Mouse (Mus musculus): ENCODE measurements around the gene Chmp6.

Gene Chmp6

DNA sequence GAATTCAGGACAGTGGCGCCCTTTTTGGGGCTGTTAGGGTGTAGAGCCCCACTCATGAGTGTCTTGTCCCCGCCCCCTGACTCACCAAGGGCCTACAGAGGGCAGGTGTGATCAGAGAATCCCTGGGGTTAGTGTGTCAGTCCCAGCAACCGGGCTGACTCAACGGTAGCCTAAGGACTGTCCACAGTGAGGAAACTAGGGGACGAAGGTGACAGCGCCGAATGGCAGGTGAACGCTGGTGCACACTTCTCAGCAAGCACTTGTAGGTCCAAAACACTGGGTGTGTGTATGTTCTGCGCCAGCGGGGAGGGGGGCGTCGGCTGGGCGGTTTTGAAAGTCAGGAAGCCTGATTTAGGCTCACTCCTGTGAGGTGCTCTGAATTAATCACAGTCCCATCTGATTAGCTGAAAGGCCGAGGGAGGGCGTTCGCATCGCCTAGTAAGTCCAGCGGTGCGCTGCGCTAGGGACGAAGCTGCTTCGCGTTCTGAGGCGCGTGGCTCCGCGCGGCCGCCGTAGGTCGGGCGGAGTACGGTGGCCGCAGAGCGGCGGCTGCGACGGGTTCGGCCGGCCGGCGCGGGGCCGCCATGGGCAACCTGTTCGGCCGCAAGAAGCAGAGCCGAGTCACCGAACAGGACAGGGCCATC lies at the start of gene Chmp6:
Chmp6 (plus strand) TSS at position 151 of the 644 bp plus-strand sequence.
- DNase-seq (ENCODE audit: extremely low spot score, low read depth, low spot score), result peak; percentile 44

DNA sequence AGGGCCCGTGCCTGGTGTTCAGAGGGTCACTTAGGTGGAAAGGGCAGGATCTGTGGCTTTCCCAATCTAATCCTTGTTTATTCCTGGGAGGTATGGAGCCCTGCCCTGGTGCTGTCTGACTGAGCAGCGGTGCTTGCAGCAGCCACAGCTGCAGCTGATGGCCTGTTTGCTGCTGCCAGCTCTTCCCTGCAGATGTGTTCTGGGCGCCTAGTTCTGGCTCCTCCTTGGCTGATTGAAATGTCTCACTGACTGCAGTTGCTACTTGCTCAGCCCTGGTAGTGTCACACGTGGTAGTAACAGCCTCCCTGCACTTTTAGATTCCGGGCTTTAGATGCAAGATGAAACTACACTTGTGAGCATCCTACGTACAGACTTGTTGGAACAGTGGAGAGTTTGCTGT lies 46.4 kb upstream of the Chmp6 start:
- DNase-seq (ENCODE audit: extremely low spot score, low read depth, low spot score), result no peak

DNA sequence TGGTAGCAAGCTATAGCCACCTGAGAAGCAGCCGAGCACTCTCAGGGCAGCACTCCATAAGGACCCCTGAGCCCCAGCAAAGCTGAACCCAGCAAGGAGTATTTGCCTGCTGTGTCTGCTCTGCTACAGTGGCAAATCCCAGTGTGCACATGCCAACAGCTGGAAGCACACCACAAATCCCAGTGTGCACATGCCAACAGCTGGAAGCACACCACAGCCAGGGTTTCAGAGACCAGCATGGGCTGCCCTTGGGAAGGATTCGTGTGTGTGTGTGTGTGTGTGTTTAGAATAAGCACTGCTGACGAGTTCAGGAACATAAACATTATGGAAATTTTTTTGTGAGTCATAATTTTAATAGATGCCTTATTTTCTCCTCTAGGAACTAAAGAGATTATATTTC lies 45.1 kb upstream of the Chmp6 start:
- no peak for DNase-seq (ENCODE audit: extremely low spot score, low read depth, low spot score)

DNA sequence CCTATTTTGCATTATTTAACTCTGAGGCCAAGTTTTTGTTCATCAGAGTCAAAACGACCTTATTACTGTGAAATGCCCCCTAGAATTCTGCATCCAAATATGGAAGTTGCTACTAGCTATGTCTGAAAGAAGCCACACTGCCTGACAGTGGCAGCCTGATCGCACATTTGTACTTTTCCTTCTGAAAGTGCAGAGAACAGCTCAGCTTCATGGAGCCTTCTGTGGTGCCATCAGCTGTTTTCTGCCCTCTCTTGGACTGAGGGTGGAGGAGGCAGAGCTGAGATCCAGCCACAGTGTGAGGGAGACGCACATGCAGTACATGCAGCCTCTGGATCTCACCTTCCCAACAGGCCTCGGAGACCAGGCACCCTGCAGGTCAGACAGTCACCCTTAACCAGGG lies 44.7 kb upstream of the Chmp6 start:
- no peak for DNase-seq (ENCODE audit: extremely low spot score, low read depth, low spot score)

DNA sequence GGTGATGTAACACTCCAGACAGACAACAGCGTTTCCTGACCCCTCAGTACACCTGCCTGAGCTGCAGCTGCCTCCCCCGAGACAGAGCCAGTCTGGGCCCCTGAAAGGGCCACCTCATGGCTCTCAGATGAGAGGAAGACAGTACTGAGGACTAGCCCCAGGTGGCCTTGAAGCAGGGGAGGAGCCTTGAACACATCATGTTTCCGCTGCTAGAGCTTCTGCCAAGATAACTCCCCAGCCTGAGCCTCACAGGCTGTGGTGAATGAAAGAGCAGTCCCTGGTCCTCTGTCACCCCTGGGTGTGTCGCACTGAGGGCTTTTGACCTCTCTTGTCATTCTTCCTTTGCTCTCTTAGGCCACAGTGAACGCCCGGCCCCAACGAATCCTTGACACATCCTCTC lies 42.1 kb upstream of the Chmp6 start:
- no peak for DNase-seq (ENCODE audit: extremely low spot score, low read depth, low spot score)

DNA sequence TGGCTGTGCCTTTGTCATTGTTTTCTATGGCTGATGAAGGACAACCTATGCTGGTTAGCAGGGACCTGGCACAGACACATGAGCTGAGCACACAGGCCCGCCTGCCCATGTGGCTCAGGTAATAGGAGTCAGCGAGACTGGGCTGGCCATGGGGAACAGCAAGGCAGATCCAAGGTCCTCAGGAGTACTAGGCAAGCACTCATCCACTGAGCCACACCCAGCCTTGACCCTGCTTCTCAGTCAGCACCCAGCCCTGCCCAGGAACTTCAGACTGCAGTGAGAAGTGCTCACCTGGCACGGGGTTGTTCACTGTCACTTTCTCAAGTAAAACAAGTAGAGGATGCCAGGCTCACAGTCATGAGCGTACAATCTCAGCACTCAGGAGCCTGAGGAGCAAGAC lies 39.6 kb upstream of the Chmp6 start:
- no peak for DNase-seq (ENCODE audit: extremely low spot score, low read depth, low spot score)

DNA sequence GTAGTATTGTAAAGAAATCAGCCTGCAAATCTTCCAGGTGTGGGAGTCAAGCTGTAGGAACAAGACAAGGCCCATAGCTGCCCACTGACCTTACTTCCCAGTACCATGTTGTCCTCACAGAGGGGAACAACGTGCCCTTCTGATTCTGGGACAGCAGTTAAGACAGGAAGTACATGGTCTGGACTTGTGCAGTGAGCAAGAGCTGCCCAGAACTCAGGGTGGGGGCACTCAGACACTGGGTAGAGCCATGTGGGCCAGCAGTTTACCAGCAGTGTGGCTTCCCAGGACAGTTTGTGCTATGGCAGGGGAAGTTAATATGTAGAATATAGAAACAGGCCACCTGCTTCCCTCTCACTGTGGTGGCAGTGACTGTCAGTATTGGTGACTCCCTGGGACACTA lies 38.4 kb upstream of the Chmp6 start:
- DNase-seq (ENCODE audit: extremely low spot score, low read depth, low spot score), result no peak

DNA sequence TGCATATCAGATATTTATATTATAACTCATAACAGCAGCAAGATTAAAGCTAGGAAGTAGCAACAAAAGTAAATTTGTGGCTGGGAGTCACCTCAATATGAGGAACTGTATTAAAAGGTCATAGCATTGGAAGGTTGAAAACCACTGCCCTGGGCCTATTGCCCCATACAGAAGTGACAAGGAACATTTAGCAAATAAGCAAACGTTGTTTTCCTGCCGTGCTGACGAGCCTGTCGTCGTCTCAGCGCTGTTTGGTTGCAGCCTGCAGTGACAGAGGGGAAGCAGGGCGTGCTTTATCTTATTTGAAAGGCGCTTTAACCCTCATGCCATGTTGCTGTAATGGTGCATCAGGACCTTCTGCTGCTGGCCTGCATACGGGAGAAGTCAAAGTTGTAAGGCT lies 37.6 kb upstream of the Chmp6 start:
- no peak for DNase-seq (ENCODE audit: extremely low spot score, low read depth, low spot score)

DNA sequence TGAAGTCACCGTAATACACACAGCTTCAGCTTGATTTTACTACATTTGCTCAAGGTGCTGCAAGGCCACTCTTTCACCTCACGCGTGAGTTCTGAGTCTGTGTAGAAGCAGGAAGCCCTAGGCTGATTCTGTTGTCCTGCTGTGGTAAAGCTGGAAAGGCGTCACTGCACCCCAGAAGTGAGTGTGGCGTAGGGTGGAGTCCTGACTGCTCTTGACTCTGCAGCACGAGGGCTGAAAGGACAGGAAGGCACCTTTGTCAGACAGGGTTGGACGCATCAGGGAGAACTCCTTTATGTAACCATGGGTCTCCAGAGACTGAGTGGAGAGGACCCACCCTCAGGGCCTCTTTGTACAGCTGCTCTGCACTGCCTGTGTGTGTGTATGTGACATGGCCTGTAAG lies 36.1 kb upstream of the Chmp6 start:
- no peak for DNase-seq (ENCODE audit: extremely low spot score, low read depth, low spot score)

DNA sequence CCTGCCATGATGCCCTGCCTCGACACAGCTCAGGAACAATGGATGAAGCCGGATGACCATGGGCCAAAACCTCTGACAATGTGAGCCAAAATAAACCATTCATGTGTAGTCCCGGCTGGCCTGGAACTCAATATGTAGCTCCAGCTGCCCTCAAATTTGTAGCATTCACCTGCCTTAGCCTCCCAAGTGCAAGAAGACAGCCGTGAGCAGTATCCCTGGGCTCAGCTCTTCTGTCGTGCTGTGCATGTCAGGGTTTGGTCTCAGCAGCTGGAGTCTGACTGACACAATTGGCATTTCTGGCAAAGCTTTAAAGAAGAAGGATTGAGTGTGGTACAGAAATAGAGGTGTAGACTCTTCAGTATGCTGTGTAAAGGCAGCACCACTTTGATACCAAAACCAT lies 33.7 kb upstream of the Chmp6 start:
- DNase-seq (ENCODE audit: extremely low spot score, low read depth, low spot score), result no peak

DNA sequence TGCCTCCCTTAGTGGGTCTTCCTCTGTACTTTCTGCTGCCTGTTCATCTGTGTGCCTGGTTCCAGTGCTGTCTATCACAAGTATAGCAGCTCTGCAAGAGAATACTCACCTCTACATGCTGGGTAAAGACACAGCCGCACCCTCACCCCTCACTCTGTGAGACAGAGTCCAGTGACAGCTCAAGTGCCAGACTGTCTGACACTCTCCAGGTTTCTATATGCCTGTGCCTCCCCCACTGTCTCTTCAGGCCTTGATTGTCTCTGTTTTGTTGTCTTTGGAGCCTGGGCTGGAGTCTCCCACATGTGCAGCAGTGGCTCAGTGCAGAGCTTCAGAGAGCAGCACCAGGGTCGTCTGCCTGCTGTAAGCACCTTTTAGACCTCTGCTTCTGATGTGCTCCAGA lies 29.6 kb upstream of the Chmp6 start:
- no peak for DNase-seq (ENCODE audit: extremely low spot score, low read depth, low spot score)

DNA sequence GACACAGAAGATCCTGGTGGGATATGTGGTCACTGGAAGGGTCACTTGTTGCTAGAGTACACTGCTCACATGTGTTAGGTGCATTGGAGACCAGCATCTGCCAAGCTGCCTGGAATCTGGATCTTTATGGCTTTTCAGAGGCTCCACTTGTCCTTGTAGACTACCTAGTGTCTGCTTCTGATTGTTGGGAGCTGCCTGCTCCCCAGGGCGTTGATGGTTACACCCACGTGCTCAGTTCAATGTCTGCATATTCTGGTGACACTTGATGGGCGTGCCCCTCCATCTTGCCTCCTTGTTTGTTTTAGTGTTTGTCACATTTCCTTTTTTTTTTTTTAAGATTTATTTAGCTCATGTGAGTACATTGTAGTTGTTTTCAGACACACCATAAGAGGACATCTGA lies 23.3 kb upstream of the Chmp6 start:
- no peak for DNase-seq (ENCODE audit: extremely low spot score, low read depth, low spot score)

DNA sequence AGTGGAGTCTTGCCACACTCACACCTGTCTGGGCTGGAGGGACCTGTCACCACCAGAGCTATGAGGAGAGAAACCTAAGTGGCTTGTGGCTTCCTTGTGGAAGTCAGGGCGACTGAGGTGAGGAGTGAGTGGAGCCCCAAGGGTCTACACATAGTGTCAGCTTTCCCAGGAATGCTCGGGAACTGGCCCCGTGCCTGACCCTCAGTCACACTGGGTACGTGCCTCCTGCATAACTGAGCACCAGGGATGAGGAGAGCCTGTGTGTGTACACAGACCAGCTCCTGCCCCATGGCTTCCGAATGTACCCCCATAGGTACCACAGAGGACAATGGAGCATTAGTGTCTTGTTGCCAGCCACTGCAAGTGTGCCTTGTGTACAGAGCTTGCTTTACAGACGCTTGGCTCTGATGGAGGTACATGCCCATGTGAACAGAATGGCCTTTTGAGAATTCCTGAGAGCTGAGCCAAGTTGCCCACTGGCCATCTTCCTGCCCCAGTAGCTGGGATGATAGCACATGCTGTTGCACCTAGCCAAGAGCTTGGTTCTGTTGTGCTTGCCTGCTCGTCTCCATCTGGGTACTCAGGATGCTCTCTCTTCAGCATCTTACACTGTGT lies 21.5 kb upstream of the Chmp6 start:
- no peak for DNase-seq (ENCODE audit: extremely low spot score, low read depth, low spot score)

DNA sequence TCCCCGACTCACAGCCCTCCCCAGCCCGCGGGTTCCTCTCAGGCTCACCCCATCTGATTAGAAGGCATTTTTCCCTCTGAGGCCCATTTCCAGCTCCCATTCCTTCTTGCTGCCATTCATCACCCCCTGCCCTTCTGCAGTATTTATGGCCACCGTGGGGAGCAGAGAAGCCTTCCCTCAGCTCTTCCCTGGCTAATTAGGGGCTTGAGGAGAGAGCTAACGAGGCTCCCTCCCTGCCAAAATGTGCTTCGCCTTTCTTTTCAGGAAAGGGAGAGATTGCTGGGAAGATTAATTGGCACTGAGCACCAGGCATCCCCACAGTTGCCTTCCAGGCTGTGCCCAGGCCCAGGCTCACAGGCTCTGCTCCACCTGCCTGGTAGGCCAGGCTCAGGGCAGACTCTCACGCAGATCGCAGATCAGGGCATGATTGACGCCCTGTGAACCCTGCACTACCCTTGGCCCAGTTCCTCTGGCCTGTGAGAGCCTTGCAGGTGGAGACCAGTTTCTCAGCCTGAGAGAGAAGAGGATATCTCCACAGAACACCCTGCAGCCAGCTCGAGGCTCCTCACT lies 19.5 kb upstream of the Chmp6 start:
- no peak for DNase-seq (ENCODE audit: extremely low spot score, low read depth, low spot score)

DNA sequence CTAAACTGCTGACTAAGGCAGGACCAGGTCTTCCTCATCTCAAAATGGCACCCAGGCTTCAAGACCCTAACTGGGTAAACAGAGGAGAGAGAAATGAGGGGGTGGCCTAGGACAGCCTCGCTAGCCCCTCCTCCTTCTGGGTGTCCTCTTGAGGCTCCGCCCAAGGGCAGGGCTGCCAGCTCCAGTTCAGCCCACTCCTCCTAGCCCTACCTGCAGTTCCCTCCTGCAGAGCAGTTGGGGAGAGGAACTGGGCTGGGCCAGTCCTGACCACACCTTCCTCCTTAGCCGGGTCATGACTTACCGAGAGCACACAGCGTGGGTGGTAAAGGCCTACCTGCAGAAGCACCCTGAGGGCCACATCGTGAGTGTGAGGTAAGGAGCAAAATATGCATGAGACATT lies 18.6 kb upstream of the Chmp6 start:
- DNase-seq (ENCODE audit: extremely low spot score, low read depth, low spot score), result no peak

DNA sequence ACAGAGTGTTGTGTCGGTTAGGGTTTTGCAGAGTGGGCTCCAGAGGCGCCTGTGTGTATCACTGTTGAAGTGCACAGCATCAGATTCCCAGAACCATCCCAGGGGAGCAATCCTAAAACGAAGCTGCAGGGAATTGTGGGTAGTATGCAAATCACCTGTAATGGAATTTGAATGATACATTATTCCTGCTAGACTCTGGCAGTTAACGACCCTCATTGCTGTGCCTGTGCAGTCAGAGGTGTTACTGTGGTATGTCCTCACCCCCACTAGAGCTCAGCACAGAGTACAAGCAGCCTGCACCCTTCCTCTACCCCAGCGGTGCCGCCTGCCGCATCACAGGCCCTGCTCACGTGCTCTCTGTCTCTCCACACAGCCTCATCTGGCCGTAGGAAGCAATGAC lies 16.2 kb upstream of the Chmp6 start:
- DNase-seq (ENCODE audit: extremely low spot score, low read depth, low spot score), result no peak

DNA sequence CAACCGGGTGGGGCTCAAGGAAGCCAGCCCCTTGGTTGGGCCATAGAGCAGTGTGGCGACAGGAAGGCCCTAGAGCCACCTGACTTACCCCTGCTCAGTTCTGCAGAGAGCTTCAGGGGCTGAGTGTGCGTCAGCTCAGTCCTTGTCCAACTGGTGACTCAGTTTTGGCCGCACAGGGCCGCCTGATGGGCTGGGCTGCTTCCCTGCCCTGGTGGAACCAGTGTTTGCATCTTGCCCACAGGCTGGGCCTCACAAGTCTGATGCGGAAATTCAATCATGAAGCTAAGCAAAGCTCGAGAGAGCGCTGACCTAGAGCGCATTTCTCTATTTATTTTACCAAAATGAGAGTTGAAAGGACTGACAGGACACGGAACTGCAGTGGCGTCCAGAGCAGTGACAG lies 14.3 kb upstream of the Chmp6 start:
- DNase-seq (ENCODE audit: extremely low spot score, low read depth, low spot score), result no peak

DNA sequence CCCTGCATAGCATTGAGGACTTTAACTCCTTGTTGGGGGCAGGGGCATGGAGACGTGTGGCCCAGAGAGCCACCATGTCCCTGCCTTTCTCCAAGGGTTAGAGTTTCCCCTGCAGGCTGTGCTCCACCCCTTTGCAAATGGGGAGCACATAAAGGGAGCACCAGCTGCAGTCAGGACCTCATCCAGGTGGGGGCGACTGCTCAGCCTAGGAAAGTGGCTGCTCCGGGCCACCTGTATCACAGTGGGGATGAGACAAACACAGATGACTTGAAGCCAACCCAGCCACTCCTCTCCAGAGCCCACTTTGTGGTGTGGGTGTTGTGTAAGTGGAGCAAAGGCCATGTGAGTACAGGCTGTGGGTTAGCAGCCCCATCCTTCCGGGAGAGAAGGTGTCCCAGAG lies 12.1 kb upstream of the Chmp6 start:
- no peak for DNase-seq (ENCODE audit: extremely low spot score, low read depth, low spot score)

DNA sequence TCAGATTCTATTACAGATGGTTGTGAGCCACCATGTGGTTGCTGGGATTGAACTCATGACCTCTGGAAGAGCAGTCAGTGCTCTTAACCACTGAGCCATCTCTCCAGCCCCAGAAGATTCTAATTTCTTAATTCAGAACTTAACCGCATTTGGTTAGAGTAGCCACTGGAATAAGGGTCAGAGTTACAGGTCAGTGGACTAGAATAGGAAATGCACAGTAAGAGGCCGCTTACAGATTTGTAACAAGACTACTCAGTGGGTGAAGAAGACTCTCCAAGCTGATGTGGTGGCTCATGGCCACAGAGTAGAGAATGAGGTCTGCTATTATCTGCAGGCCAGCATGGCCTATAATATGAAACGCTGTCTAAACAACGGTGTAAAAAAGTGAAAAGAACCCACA lies 10.3 kb upstream of the Chmp6 start:
- DNase-seq (ENCODE audit: extremely low spot score, low read depth, low spot score), result no peak

DNA sequence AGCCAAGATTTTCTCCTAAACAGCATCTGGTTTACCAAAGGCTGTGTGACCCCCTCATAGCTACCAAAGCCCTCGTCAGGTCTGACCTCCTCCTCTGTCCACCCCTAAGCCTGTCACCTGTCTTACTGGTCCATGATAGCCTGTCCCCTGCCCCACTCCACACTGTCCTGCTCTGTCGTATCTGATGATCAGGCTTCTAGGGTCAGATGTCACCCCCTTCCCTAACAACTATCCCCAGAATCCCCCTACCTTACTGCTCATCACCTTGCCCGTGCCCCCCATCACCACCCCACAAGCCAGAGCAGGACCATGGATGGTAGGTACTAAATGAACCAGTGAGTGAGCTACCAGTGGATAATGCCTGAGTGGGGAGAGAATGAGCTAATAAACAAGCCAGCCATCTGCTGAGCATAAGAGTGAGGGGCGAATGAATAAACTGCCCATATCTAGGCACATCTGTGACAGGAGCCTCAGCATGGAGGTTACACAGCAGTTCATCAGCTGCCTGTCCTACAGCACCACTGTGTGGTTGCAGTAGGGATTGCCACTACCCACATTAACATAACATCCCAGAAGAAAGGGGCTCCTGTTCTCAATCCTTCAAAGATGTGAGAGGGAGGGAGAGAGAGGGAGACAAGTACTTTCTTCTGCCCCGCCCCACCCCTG lies 8.5 kb upstream of the Chmp6 start:
- DNase-seq (ENCODE audit: extremely low spot score, low read depth, low spot score), result peak; percentile 70

DNA sequence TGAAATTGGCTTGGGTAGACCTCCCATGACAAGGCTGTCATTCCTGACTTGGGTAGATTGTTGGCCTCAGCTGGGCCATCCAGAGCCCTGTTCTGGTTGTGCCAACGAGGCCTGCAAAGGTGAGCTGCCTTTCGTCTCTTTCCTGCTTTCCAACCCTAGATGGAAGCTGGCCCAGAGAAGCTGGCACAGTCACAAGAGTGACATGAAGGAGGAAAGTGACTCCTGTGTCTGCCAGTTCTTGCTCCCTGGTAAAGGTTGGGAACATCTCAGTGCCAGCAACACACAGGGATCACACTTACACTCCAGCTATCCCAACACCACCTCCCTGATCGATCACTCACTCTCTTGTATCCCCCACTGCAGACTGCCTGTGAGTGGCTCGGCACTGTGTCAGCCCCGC lies 7.4 kb upstream of the Chmp6 start:
- DNase-seq (ENCODE audit: extremely low spot score, low read depth, low spot score), result no peak

DNA sequence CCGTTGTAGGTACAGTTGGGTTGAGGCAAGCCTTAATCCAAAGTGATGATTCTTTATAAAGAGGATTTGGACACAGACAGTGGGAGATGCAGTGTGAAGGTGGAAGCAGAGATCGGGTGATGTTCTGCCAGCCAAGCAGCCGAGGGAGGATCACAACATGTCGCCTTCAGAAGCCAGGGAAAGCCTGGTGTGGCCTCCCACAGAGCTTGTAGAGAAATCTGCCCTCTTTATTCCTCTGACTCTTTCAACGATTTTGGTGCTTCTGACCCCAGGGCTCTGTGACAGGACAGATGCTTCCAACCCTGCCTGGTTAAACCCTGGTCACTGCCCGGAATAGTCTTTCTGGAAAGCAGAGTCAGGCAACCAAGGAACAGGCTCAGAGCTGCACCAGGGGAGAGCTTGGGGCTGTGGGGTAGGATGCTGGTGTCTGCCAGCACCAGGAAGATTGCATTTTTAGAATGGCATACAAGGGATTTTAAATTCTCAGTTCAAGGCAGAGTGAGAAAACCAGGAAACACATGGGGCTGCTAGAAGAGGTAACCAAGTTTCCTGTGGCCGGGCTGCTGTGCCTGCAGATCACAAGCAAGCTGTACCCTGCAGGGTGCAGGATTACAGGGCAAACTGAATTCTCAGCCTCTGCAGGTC lies 6.1 kb upstream of the Chmp6 start:
- no peak for DNase-seq (ENCODE audit: extremely low spot score, low read depth, low spot score)
